Mouse (Mus musculus) thymus, adult 2 months (tissue): ENCODE results near the gene Dcaf11. TPM values are rescaled to one million over a fixed set of nuclear protein-coding genes. Genes with fewer than 3 reads are reported as not detected.

ENCODE experiments used
- DNase-seq: peaks from one replicate; pipeline ENCODE4 v3.0.0; 2021
- H3K27ac ChIP-seq: fragments of 200-500 bp; 2 replicates; pipeline ENCODE4 v1.5.1; 2012; ENCODE audit warnings: low read length, control low read depth; ENCODE audit not compliant: control insufficient read depth, insufficient read depth
- H3K27me3 ChIP-seq: fragments of 200-500 bp; 2 replicates; pipeline ENCODE4 v1.6.1; 2012; ENCODE audit warnings: mild to moderate bottlenecking, low read length, moderate library complexity, mixed read lengths; ENCODE audit not compliant: control insufficient read depth, insufficient read depth
- H3K36me3 ChIP-seq: fragments of 200-500 bp; 2 replicates; pipeline ENCODE4 v1.6.1; 2012; ENCODE audit warnings: mild to moderate bottlenecking, low read length, moderate library complexity; ENCODE audit not compliant: control insufficient read depth, insufficient read depth
- H3K4me1 ChIP-seq: fragments of 200-500 bp; replicated peaks from 2 replicates; pipeline ENCODE4 v1.6.1; 2012; ENCODE audit warnings: low read length; ENCODE audit not compliant: control insufficient read depth, insufficient read depth
- H3K4me3 ChIP-seq: fragments of 200-500 bp; 2 replicates; pipeline ENCODE4 v1.5.1; 2012; ENCODE audit warnings: mild to moderate bottlenecking, low read length, control low read depth, moderate library complexity; ENCODE audit not compliant: control insufficient read depth, insufficient read depth
- CTCF ChIP-seq: fragments of 200-500 bp; IDR thresholded peaks from 2 replicates; pipeline ENCODE4 v1.5.1; 2012; ENCODE audit warnings: mild to moderate bottlenecking, control low read depth, low read length, moderate library complexity, borderline replicate concordance; ENCODE audit not compliant: control insufficient read depth, poor library complexity, insufficient read depth; ENCODE audit errors: extremely low read depth
- POLR2A ChIP-seq: fragments of 200-500 bp; IDR thresholded peaks from 2 replicates; pipeline ENCODE4 v1.6.1; 2012; ENCODE audit warnings: mild to moderate bottlenecking, low read length, control low read depth, moderate library complexity; ENCODE audit not compliant: control insufficient read depth, poor library complexity, insufficient read depth; ENCODE audit errors: extremely low read depth
- WGBS: fragments of 180-500 bp; shearing (Covaris S2); methylation state at CpG from one replicate; pipeline ENCODE4 v1.1.7; 2018; 5-methylcytosine and 5-hydroxymethylcytosine counted together
- polyA plus RNA-seq: library from polyadenylated mRNA; depleted of rRNA; stranded (reverse); fragments of >200 nt; gene quantifications from 2 replicates; pipeline ENCODE4 v1.2.3, GENCODE M21; 2012

Gene Dcaf11
- polyA plus RNA-seq, 1 experiment, result 77.7 TPM

DNA sequence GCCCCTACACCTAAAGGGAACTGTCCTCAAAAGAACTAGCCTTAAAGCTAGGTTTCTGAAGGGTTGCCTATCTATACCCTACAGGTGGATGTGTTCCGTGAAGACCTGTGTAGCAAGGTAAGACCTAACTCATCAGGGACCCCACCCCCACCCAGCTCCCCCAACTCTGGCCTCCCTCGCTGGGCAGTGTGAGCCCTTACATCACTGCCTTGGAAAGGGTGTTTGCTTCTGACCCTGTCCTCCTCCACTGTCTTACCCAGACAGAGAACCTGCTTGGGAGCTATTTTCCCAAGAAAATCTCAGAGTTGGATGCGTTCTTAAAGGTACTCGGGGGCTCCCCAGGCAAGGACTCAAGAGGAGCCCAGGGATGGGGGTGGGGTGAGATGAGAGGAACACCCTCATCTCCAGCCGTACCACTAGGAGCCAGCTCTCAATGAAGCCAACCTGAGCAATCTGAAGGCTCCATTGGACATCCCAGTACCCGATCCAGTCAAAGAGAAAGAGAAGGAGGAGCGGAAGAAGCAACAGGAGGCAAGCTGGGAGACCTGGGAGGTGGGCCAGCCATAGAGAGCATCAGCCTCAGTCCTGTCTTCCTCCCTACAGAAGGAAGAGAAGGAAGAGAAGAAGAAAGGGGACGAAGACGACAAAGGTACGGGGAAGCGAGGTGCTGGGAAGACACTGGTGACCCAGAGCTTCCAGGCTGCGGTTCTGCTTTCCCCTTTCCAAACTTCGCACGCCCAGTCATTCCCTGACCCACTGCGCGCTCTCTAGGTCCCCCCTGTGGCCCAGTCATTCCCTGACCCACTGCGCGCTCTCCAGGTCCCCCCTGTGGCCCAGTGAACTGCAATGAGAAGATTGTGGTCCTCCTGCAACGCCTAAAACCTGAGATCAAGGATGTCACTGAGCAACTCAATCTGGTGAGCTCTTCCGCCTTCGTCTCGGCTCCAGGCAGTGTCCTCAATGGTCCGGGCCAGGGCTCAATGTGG, 20.0 kb downstream of the Dcaf11 start:
- peaks cover 20% of the 10 kb centered on the region for H3K4me1 ChIP-seq
- peaks cover 11% of the 10 kb centered on the region; the same call in 1 of the 2 replicates for H3K36me3 ChIP-seq
- H3K27me3 ChIP-seq, result no peaks in the 10 kb centered on the region
- WGBS, result 95% methylated on average over 23 of the region's 23 CpGs
- TF ChIP-seq POLR2A (no peak), CTCF (no peak)
- no peak overlapping the region for H3K27ac ChIP-seq
- DNase-seq, result no peak
- H3K4me3 ChIP-seq, result no peak overlapping the region

DNA sequence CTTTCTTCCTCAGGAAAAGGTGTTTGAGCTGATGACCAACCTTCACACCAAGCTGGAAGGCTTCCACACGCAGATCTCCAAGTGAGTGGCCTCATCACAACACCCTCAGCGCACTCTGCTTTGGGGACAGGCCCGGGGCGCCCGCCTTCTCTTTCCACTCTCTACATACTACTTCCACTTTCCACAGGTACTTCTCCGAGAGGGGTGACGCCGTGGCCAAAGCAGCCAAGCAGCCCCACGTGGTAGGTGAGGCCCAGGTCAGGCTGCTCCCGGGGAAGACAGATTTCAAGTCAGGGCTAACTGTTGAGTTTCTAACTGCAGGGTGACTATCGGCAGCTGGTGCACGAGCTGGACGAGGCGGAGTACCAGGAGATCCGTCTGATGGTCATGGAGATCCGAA, 20.9 kb downstream of the Dcaf11 start:
- Histone ChIP-seq H3K27ac (no peak overlapping the region), H3K4me1 (peaks cover 28% of the 10 kb centered on the region), H3K27me3 (no peaks in the 10 kb centered on the region), H3K4me3 (no peak overlapping the region), H3K36me3 (peaks cover 11% of the 10 kb centered on the region; the same call in 1 of the 2 replicates)
- TF ChIP-seq POLR2A, result no peak
- no peak for TF ChIP-seq CTCF
- WGBS, result 97% methylated on average over 16 of the region's 16 CpGs
- no peak for DNase-seq

DNA sequence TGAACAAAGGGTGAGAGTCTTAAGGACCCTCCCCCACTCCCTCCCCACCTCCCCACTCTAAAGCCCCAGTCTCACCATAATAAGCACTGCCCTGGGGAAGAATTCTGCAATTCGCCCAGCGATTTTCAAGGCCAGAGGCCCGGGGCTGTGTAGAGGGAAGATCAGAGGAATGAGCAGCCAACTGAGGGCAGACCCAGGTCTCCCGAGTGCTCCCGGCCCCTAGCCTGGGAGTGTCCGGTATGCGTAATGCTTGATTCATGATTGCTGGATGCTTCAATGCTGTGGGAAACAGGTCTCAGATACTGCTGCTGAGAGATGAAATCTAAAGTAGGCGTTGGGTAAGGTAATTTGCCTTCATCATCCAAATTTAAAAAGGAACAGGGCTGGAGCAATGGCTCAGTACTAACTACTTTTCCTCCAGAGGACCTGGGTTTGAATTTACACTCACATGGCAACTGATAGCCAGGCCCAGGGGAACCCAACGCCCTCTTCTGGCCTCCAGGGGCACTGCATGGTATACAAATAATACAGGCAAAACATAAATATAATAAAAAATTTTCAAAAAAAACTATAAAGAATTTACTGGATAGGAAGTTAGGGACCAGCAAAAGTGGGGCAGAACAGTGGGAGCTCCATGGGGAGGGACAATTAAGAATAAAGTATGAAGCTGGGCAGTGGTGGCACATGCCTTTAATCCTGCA, 22.3 kb downstream of the Dcaf11 start:
- TF ChIP-seq CTCF, result no peak; the same call in 1 of the 2 replicates
- TF ChIP-seq POLR2A, result no peak
- no peak for DNase-seq
- H3K36me3 ChIP-seq, result peaks cover 15% of the 10 kb centered on the region; the same call in 1 of the 2 replicates
- H3K27me3 ChIP-seq, result no peaks in the 10 kb centered on the region
- H3K27ac ChIP-seq, result no peak overlapping the region
- peaks cover 20% of the 10 kb centered on the region for H3K4me1 ChIP-seq
- H3K4me3 ChIP-seq, result no peak overlapping the region
- WGBS, result 88% methylated on average over 9 of the region's 9 CpGs

DNA sequence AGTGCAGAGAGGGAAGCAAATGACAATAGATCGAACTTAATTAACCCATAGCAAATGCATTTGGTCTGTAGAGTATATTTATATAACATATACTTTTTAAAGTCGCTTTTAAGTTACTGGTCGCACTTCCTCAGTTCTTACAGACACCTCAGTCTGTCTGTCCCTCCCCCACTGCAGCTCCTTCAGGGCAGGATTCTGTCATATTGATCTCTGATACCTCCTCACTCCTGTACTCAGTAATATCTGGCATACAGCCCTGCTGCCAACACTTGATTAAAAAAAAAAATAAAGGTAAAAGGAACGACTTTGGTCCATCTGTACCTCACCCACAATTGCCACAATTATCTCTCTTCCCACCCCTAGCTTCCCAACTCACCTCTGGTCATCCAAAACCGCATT, 24.5 kb downstream of the Dcaf11 start:
- peaks cover 16% of the 10 kb centered on the region; the same call in 1 of the 2 replicates for H3K36me3 ChIP-seq
- H3K27me3 ChIP-seq, result no peaks in the 10 kb centered on the region
- 46% methylated on average over 5 of the region's 5 CpGs for WGBS
- H3K4me3 ChIP-seq, result peak overlapping the region; percentile 57
- TF ChIP-seq CTCF, result no peak
- TF ChIP-seq POLR2A, result no peak
- no peak overlapping the region for H3K27ac ChIP-seq
- DNase-seq, result no peak
- peaks cover 16% of the 10 kb centered on the region for H3K4me1 ChIP-seq

DNA sequence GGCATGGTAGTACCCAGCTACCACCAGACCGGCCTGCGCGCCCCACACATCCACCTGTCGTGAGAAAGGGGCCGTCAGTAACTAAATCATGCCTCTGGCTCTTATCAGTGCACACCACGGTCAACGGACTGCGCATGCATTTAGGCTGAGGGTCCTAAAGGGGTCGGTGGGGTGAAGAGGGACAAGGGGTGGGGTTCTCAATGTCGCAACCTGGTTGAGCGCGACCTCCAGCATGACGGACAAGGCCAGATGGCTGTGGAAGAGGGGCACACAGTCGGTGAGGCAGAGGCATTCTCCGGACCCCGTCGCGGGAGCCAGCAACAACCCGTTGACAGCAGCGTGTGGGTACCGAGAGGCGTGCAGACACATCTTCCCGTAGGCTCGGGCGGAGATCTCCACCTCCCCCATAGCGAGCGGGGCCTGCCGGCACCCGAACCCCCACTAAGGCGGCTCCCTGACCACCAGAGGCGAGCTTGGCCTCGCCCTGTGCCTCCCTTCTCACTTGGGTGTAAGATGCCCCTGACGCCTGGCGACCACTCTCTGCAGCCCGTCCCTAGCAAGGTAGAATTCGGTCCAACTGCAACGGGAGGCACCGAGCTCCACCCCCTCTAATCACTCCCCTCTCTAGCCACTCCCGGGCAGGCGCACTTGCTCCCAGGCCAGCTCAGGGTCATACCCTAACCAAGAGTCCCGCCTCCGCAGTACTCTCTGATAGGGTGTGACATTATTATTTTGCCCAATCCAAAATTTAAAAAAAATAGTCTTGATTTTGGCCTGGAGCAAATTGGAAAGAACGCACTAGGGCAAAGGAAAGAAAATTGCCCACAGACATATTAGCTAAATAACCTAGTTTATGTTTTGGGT, 25.1 kb downstream of the Dcaf11 start, which contains the start of gene Emc9:
Emc9 (minus strand) TSS at position 601 of the 864 bp plus-strand sequence.
- peaks cover 16% of the 10 kb centered on the region; the same call in 1 of the 2 replicates for H3K36me3 ChIP-seq
- H3K27me3 ChIP-seq, result no peaks in the 10 kb centered on the region
- TF ChIP-seq POLR2A, result no peak
- no peak for TF ChIP-seq CTCF
- peaks cover 17% of the 10 kb centered on the region for H3K4me1 ChIP-seq
- peak within 1 kb of the TSS; percentile 57 for H3K4me3 ChIP-seq
- H3K27ac ChIP-seq, result peak within 1 kb of the TSS; percentile 50; the same call in 1 of the 2 replicates
- DNase-seq, result peak; percentile 43
- 10% methylated on average over 43 of the region's 43 CpGs for WGBS

DNA sequence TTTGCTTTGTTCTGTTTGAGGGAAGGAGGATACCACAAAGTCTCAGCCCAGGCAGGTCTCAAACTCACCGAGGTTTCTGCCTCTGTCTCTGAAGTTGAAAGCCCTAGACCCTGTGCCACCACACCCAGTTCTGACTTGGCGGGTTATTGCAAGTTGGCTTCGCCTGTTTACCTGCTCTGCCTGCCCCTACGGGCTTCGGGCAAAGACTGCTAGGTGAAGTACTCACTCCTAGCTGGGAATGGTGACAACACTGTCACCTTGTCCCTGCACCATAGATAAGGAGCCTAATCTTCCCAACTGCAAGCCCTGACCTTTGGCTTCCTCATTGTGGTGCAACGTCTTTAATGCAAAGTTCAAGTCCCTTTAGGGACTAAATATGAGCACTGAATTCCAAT, 25.8 kb downstream of the Dcaf11 start:
- no peak overlapping the region for H3K4me3 ChIP-seq
- TF ChIP-seq CTCF (no peak), POLR2A (no peak)
- peaks cover 17% of the 10 kb centered on the region for H3K4me1 ChIP-seq
- peaks cover 12% of the 10 kb centered on the region; the same call in 1 of the 2 replicates for H3K36me3 ChIP-seq
- DNase-seq, result no peak
- H3K27ac ChIP-seq, result peak overlapping the region; percentile 50; the same call in 1 of the 2 replicates
- 45% methylated on average over 6 of the region's 6 CpGs for WGBS
- no peaks in the 10 kb centered on the region for H3K27me3 ChIP-seq
